Comparison of ENCODE assay signal across 8 mouse cellular contexts in the genomic region with DNA sequence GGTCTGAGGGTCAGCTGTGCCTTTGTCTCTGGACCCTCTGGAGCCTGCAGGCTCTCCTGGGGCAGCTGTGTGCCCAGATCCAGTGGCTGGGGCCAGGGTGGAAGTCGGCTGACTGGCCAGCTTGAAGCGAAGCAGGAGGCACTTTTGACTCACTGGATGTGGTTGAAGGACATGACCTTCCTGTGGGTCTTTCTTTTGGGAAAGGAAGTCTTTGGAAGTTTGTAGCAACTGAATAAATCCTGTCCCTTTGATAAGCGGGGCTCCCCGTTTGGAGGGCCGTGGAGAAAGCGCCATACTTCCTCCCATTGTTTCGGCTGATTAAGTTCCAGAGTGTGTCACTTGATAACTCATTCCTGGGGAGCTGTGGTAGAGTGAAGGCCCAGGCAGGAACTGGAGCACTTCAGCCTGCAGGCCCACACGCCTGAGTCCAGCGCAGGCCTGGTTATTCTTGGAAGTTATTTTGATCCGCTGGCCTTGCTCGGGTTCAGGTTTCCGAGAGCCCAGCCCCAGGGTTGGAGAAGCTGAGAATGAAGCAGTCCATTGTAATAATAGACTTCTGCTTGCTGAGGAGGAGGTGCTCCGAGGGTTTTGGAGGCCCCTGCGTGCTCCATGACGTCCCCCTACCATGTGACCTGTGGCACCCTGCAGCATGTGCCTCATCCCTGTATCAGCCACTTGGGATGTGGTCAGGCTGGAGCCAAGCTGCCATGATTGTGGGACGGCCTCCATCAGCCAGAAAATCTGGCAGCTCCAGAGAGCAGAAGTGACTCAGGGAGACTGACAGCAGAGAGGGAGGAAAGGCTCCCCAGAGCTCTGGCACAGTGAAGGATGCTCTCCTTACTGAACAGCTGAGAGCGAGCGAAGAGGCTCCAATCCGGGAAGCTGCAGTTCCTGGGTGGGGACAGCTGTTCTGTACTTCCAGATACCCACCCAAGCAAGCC.
A peak's percentile ranks its signal among the peaks of the same experiment; 100 is the strongest.
DNase-seq lines count a peak whose midpoint lies in the region; ATAC-seq lines count a peak whose summit lies in the region.

No protein-coding gene starts in this region.

- H3K36me3 ChIP-seq in forebrain, embryonic 16.5 days (ENCODE audit: control insufficient read depth, insufficient read depth) = no peaks in the 10 kb centered on the region
- no peaks in the 10 kb centered on the region for H3K36me3 ChIP-seq in lung, embryonic 15.5 days
- no peaks in the 10 kb centered on the region for H3K36me3 ChIP-seq in stomach, embryonic 14.5 days (ENCODE audit: control insufficient read depth, insufficient read depth, low read length)

- no peak overlapping the region for H3K4me2 ChIP-seq in forebrain, embryonic 16.5 days (ENCODE audit: low read length)
- no peak overlapping the region for H3K4me2 ChIP-seq in lung, embryonic 15.5 days
- H3K4me2 ChIP-seq in stomach, embryonic 14.5 days (replicated peaks; ENCODE audit: low read depth, low read length) = no peak overlapping the region

- WGBS in forebrain, embryonic 16.5 days = 50% methylated on average over 19 of the region's 19 CpGs
- WGBS in lung, embryonic 15.5 days = 42% methylated on average over 19 of the region's 19 CpGs
- WGBS in stomach, embryonic 14.5 days = 65% methylated on average over 19 of the region's 19 CpGs

- no peak overlapping the region for H3K4me3 ChIP-seq in forebrain, embryonic 16.5 days (replicated peaks; ENCODE audit: low read length)
- H3K4me3 ChIP-seq in lung, embryonic 15.5 days = no peak overlapping the region
- no peak overlapping the region for H3K4me3 ChIP-seq in stomach, embryonic 14.5 days (ENCODE audit: low read depth, low read length)

- H3K9ac ChIP-seq in forebrain, embryonic 16.5 days (replicated peaks; ENCODE audit: low read depth, low read length) = no peak overlapping the region
- H3K9ac ChIP-seq in lung, embryonic 15.5 days = no peak overlapping the region
- no peak overlapping the region for H3K9ac ChIP-seq in stomach, embryonic 14.5 days (replicated peaks; ENCODE audit: low read depth, low read length)

- peak; percentile 73 for ATAC-seq in forebrain, embryonic 16.5 days
- peak; percentile 87 for ATAC-seq in lung, embryonic 15.5 days (ENCODE audit: borderline replicate concordance, extremely low read depth, low FRiP score, low TSS enrichment)
- ATAC-seq in stomach, embryonic 14.5 days (ENCODE audit: insufficient number of reproducible peaks, insufficient read depth, low FRiP score, low read depth) = no peak

- peaks cover 10% of the 10 kb centered on the region for H3K4me1 ChIP-seq in forebrain, embryonic 16.5 days (replicated peaks; ENCODE audit: control insufficient read depth, insufficient read depth, low read length)
- peaks cover 14% of the 10 kb centered on the region; the same call in 1 of the 2 replicates for H3K4me1 ChIP-seq in lung, embryonic 15.5 days
- no peaks in the 10 kb centered on the region for H3K4me1 ChIP-seq in stomach, embryonic 14.5 days (ENCODE audit: control insufficient read depth, insufficient read depth, low read length)

- peak overlapping the region; percentile 60 for H3K27ac ChIP-seq in forebrain, embryonic 16.5 days (ENCODE audit: low read length)
- H3K27ac ChIP-seq in lung, embryonic 15.5 days = peak overlapping the region; percentile 92
- peak overlapping the region; percentile 39; the same call in 1 of the 2 replicates for H3K27ac ChIP-seq in stomach, embryonic 14.5 days (ENCODE audit: low read length)

- no peaks in the 10 kb centered on the region for H3K27me3 ChIP-seq in forebrain, embryonic 16.5 days (replicated peaks; ENCODE audit: control insufficient read depth, insufficient read depth, low read length)
- no peaks in the 10 kb centered on the region for H3K27me3 ChIP-seq in lung, embryonic 15.5 days
- no peaks in the 10 kb centered on the region for H3K27me3 ChIP-seq in stomach, embryonic 14.5 days (ENCODE audit: control insufficient read depth, insufficient read depth, low read length)

- no peaks in the 10 kb centered on the region for H3K9me3 ChIP-seq in forebrain, embryonic 16.5 days (ENCODE audit: control insufficient read depth, low read length)
- no peaks in the 10 kb centered on the region for H3K9me3 ChIP-seq in lung, embryonic 15.5 days
- no peaks in the 10 kb centered on the region for H3K9me3 ChIP-seq in stomach, embryonic 14.5 days (ENCODE audit: control insufficient read depth, low read depth, low read length)

- DNase-seq in 3134 (ENCODE audit: extremely low read depth, insufficient read length, low spot score) = peak; percentile 36
- peak; percentile 50 for DNase-seq in cerebellum, adult 11-12 months
- peak; percentile 82 for DNase-seq in heart, postnatal 4 days
- DNase-seq in layer of hippocampus, adult 8-10 months (ENCODE audit: low spot score in 2 of 2) = peak; percentile 77 to 87
- DNase-seq in ovary, adult 18-20 months (ENCODE audit: low spot score) = no peak

Comparison
In these comparisons a context has a peak if more than half of its experiments do, and no peak if none do; other contexts are left out.
1. H3K27ac ChIP-seq: peak in every context shown above with its lines; median percentile 92 in lung, embryonic 15.5 days; 60 in forebrain, embryonic 16.5 days; 39 in stomach, embryonic 14.5 days.